Mouse (Mus musculus) limb, embryonic 10.5 days (tissue): Measurements from ENCODE around the gene Fam198b. TPM values are rescaled to one million over a fixed set of nuclear protein-coding genes. Genes with fewer than 3 reads are reported as not detected.
"Not testable (repeated sequence)": the region's sequence is repeated elsewhere in the genome, so short reads cannot be mapped to it uniquely, and the experiment has no call there.

Experiments
- DNase-seq: peaks from one replicate; pipeline ENCODE4 v3.0.0-alpha.2; 2017; ENCODE audit warnings: low spot score
- H3K27ac ChIP-seq: fragments of 300-500 bp; sonication (generic); 2 replicates; pipeline ENCODE4 v1.5.1; 2016; ENCODE audit warnings: mild to moderate bottlenecking
- H3K27me3 ChIP-seq: fragments of 300-500 bp; sonication (generic); 2 replicates; pipeline ENCODE4 v1.6.1; 2016; ENCODE audit warnings: low read depth, mild to moderate bottlenecking; ENCODE audit not compliant: poor library complexity, severe bottlenecking
- H3K36me3 ChIP-seq: fragments of 300-500 bp; sonication (generic); 2 replicates; pipeline ENCODE4 v1.6.1; 2016; ENCODE audit warnings: mild to moderate bottlenecking, moderate library complexity
- H3K4me1 ChIP-seq: fragments of 300-500 bp; sonication (generic); 2 replicates; pipeline ENCODE4 v1.6.1; 2016
- H3K4me3 ChIP-seq: fragments of 300-500 bp; sonication (generic); 2 replicates; pipeline ENCODE4 v1.5.1; 2016; ENCODE audit warnings: mild to moderate bottlenecking, moderate library complexity
- H3K9me3 ChIP-seq: fragments of 300-500 bp; sonication (generic); replicated peaks from 2 replicates; pipeline ENCODE4 v1.6.1; 2016; ENCODE audit warnings: mild to moderate bottlenecking
- WGBS: fragments of 180-500 bp; shearing (Covaris S2); methylation state at CpG from one replicate; pipeline ENCODE4 v1.1.7; 2016; 5-methylcytosine and 5-hydroxymethylcytosine counted together
- polyA plus RNA-seq: library from polyadenylated mRNA; unstranded; fragments of >200 nt; fragmentation: Nextera tagmentation; extraction: Ambion mirVana; gene quantifications from 2 replicates; pipeline ENCODE4 v1.2.1, GENCODE M21; 2016

Fam198b gene
- polyA plus RNA-seq, 1 experiment from 2014 or later = 7.7 TPM

- DNase-seq = no peak
- 77% methylated on average over 1 of the region's 1 CpGs for WGBS
- no peaks in the 10 kb centered on the region for H3K9me3 ChIP-seq
These were observed 63.4 kb downstream of the Fam198b start for GRCm38 (mm10) chr3:79947736-79948135.

GRCm38 (mm10) chr3:79948151-79948550, 63.8 kb downstream of the Fam198b start:
- DNase-seq = no peak
- Histone ChIP-seq H3K27ac (no peak overlapping the region), H3K4me1 (0 out of 2 replicates have a peak, but pooled peaks cover 2% of the 10 kb centered on the region), H3K9me3 (no peaks in the 10 kb centered on the region), H3K36me3 (no peaks in the 10 kb centered on the region), H3K27me3 (no peaks in the 10 kb centered on the region), H3K4me3 (no peak overlapping the region)
- WGBS = 87% methylated on average over 2 of the region's 2 CpGs

More at GRCm38 (mm10) chr3:79947736-79948135, 63.4 kb downstream of the Fam198b start:
- H3K4me3 ChIP-seq = no peak overlapping the region
- H3K36me3 ChIP-seq = no peaks in the 10 kb centered on the region
- H3K27ac ChIP-seq = no peak overlapping the region
- H3K4me1 ChIP-seq = 0 out of 2 replicates have a peak, but pooled peaks cover 2% of the 10 kb centered on the region
- H3K27me3 ChIP-seq = no peaks in the 10 kb centered on the region

GRCm38 (mm10) chr3:79953164-79953759, 68.9 kb downstream of the Fam198b start:
- WGBS = 93% methylated on average over 2 of the region's 2 CpGs
- H3K4me1 ChIP-seq = 0 out of 2 replicates have a peak, but pooled peaks cover 2% of the 10 kb centered on the region
- no peak overlapping the region for H3K4me3 ChIP-seq
- no peaks in the 10 kb centered on the region for H3K36me3 ChIP-seq
- no peak overlapping the region for H3K27ac ChIP-seq
- no peaks in the 10 kb centered on the region for H3K27me3 ChIP-seq
- DNase-seq = no peak
- H3K9me3 ChIP-seq = no peaks in the 10 kb centered on the region

- Histone ChIP-seq H3K4me3 (no peak overlapping the region), H3K27ac (no peak overlapping the region), H3K4me1 (no peaks in the 10 kb centered on the region), H3K9me3 (no peaks in the 10 kb centered on the region), H3K27me3 (no peaks in the 10 kb centered on the region), H3K36me3 (no peaks in the 10 kb centered on the region)
- 93% methylated on average over 3 of the region's 3 CpGs for WGBS
- DNase-seq = no peak
These were observed 70.9 kb downstream of the Fam198b start for GRCm38 (mm10) chr3:79955262-79955661.

GRCm38 (mm10) chr3:79956792-79957191, 72.5 kb downstream of the Fam198b start:
- no peak overlapping the region for H3K27ac ChIP-seq
- DNase-seq = no peak
- no peaks in the 10 kb centered on the region for H3K27me3 ChIP-seq
- H3K4me1 ChIP-seq = no peaks in the 10 kb centered on the region
- no peak overlapping the region for H3K4me3 ChIP-seq
- no peaks in the 10 kb centered on the region for H3K36me3 ChIP-seq
- no peaks in the 10 kb centered on the region for H3K9me3 ChIP-seq

GRCm38 (mm10) chr3:79957752-79958151, 73.4 kb downstream of the Fam198b start:
- H3K4me3 ChIP-seq = no peak overlapping the region
- no peaks in the 10 kb centered on the region for H3K36me3 ChIP-seq
- DNase-seq = no peak
- H3K4me1 ChIP-seq = no peaks in the 10 kb centered on the region
- H3K27ac ChIP-seq = no peak overlapping the region
- no peaks in the 10 kb centered on the region for H3K9me3 ChIP-seq
- WGBS = 95% methylated on average over 2 of the region's 2 CpGs
- H3K27me3 ChIP-seq = no peaks in the 10 kb centered on the region

- 87% methylated on average over 4 of the region's 4 CpGs for WGBS
- Histone ChIP-seq H3K4me3 (no peak overlapping the region), H3K27me3 (no peaks in the 10 kb centered on the region), H3K4me1 (no peaks in the 10 kb centered on the region), H3K36me3 (no peaks in the 10 kb centered on the region), H3K27ac (no peak overlapping the region), H3K9me3 (no peaks in the 10 kb centered on the region)
- DNase-seq = no peak
These were observed 82.4 kb downstream of the Fam198b start for GRCm38 (mm10) chr3:79966709-79967108.

- 71% methylated on average over 1 of the region's 1 CpGs for WGBS
- H3K27me3 ChIP-seq = no peaks in the 10 kb centered on the region
- H3K36me3 ChIP-seq = no peaks in the 10 kb centered on the region
- no peak overlapping the region for H3K27ac ChIP-seq
- no peak overlapping the region for H3K4me3 ChIP-seq
- no peaks in the 10 kb centered on the region for H3K4me1 ChIP-seq
- no peaks in the 10 kb centered on the region for H3K9me3 ChIP-seq
- DNase-seq = no peak
These were observed 83.0 kb downstream of the Fam198b start for GRCm38 (mm10) chr3:79967346-79967745.

GRCm38 (mm10) chr3:79968426-79968825, 84.1 kb downstream of the Fam198b start:
- 65% methylated on average over 2 of the region's 2 CpGs for WGBS
- H3K4me3 ChIP-seq = no peak overlapping the region
- DNase-seq = no peak
- H3K27me3 ChIP-seq = no peaks in the 10 kb centered on the region
- no peaks in the 10 kb centered on the region for H3K9me3 ChIP-seq
- no peaks in the 10 kb centered on the region for H3K36me3 ChIP-seq
- H3K4me1 ChIP-seq = no peaks in the 10 kb centered on the region
- H3K27ac ChIP-seq = no peak overlapping the region

- DNase-seq, H3K4me3 ChIP-seq, H3K4me1 ChIP-seq, H3K9me3 ChIP-seq, H3K27ac ChIP-seq, H3K36me3 ChIP-seq, H3K27me3 ChIP-seq: not testable (repeated sequence)
- 83% methylated on average over 3 of the region's 3 CpGs for WGBS
These were observed 85.2 kb downstream of the Fam198b start for GRCm38 (mm10) chr3:79969536-79969935.

GRCm38 (mm10) chr3:79970070-79970469, 85.7 kb downstream of the Fam198b start:
- Histone ChIP-seq H3K27me3 (no peaks in the 10 kb centered on the region), H3K9me3 (no peaks in the 10 kb centered on the region), H3K36me3 (no peaks in the 10 kb centered on the region), H3K4me1 (no peaks in the 10 kb centered on the region), H3K4me3 (no peak overlapping the region), H3K27ac (no peak overlapping the region)
- DNase-seq = no peak
- 83% methylated on average over 2 of the region's 2 CpGs for WGBS

GRCm38 (mm10) chr3:79970498-79970897, 86.2 kb downstream of the Fam198b start:
- H3K27ac ChIP-seq = no peak overlapping the region
- no peak for DNase-seq
- no peaks in the 10 kb centered on the region for H3K4me1 ChIP-seq
- WGBS = 82% methylated on average over 2 of the region's 2 CpGs
- no peaks in the 10 kb centered on the region for H3K9me3 ChIP-seq
- H3K36me3 ChIP-seq = no peaks in the 10 kb centered on the region
- no peak overlapping the region for H3K4me3 ChIP-seq
- H3K27me3 ChIP-seq = no peaks in the 10 kb centered on the region

GRCm38 (mm10) chr3:79971542-79971941, 87.2 kb downstream of the Fam198b start:
- DNase-seq = no peak
- WGBS = 81% methylated on average over 7 of the region's 7 CpGs
- no peak overlapping the region for H3K27ac ChIP-seq

GRCm38 (mm10) chr3:79976786-79977185, 92.5 kb downstream of the Fam198b start:
- no peak for DNase-seq
- Histone ChIP-seq H3K36me3 (no peaks in the 10 kb centered on the region), H3K9me3 (no peaks in the 10 kb centered on the region), H3K4me3 (no peak overlapping the region), H3K27me3 (no peaks in the 10 kb centered on the region), H3K4me1 (peaks cover 9% of the 10 kb centered on the region), H3K27ac (no peak overlapping the region)
- WGBS = 73% methylated on average over 3 of the region's 3 CpGs

More at GRCm38 (mm10) chr3:79971542-79971941, 87.2 kb downstream of the Fam198b start:
- Histone ChIP-seq H3K4me3 (no peak overlapping the region), H3K27me3 (no peaks in the 10 kb centered on the region), H3K9me3 (no peaks in the 10 kb centered on the region), H3K36me3 (no peaks in the 10 kb centered on the region), H3K4me1 (no peaks in the 10 kb centered on the region)
